9 mouse cellular contexts compared by ENCODE assay signal in the genomic region with DNA sequence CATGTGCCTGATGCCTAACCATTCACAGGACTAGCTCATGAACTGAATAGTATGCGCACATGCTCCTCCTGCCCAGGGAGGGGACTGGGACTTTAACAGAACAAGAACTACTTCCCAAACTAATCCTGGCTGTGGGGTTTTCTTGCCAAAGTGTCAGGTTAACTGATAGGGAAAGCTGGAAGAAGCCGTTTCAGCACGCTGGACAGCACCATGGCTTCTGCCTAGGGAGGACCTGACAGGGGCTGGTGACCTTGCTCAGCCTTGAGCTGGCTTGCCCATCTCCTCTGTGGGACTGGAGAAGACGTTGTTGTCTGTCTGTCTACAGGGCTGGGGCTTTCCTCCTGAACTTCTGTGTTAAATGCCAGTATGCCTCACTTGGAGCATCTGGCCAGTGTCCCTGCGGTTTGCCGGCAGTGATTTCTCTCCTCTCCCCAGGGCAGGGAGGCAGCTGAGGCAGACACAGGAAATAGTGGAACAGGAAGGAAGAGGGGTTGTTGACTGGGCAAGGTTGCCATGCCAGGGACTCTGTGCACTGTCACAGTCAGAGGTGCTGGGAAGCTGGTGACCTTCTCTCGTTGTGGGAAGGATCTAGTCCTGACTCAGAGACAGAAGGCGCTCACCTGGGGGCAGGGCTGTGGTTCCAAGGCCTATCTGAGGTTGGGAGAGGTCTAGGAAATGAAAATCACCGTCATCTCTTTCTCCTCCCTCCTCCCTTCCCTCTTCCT.
DNase-seq lines count a peak whose midpoint lies in the region; ATAC-seq and TF ChIP-seq lines count a peak whose summit lies in the region.
"Had no signal": no experiment of that assay in that cellular context is flagged by ENCODE, and none has a peak within 500 bp of the region (broad histone marks: within the 10 kb centered on the region; RNA-seq: fewer than 3 reads in every experiment).

No protein-coding gene starts in this region.

- H3K27ac ChIP-seq in forebrain, embryonic 10.5 days: no peak overlapping the region
- no peak overlapping the region for H3K27ac ChIP-seq in forebrain, embryonic 16.5 days (ENCODE audit: low read length)
- H3K27ac ChIP-seq: heart, embryonic 15.5 days had no signal

- H3K36me3 ChIP-seq in forebrain, embryonic 10.5 days (replicated peaks): no peaks in the 10 kb centered on the region
- H3K36me3 ChIP-seq in forebrain, embryonic 16.5 days (ENCODE audit: control insufficient read depth, insufficient read depth): no peaks in the 10 kb centered on the region
- H3K36me3 ChIP-seq: heart, embryonic 15.5 days had no signal

- H3K4me2 ChIP-seq in forebrain, embryonic 16.5 days (ENCODE audit: low read length): no peak overlapping the region
- H3K4me2 ChIP-seq: heart, embryonic 15.5 days had no signal

- intact Hi-C loops in gastrocnemius, postnatal 14 days (cut with DNase I; ENCODE audit: low total_unique reads): no loop called here

- H3K4me3 ChIP-seq in forebrain, embryonic 10.5 days: no peak overlapping the region
- H3K4me3 ChIP-seq in forebrain, embryonic 16.5 days (replicated peaks; ENCODE audit: low read length): no peak overlapping the region
- H3K4me3 ChIP-seq in lung, adult 2 months (replicated peaks; ENCODE audit: extremely low read depth, low read depth, low read length): no peak overlapping the region
- H3K4me3 ChIP-seq: heart, embryonic 15.5 days had no signal

- no peak for ATAC-seq in forebrain, embryonic 16.5 days

- no peak for TF ChIP-seq POLR2A in brain, embryonic 14.5 days (IDR thresholded peaks at IDR 0.05; ENCODE audit: borderline replicate concordance, extremely low read depth, insufficient read depth, insufficient read length, poor library complexity, severe bottlenecking)
- no peak for TF ChIP-seq POLR2A in lung, adult 2 months (IDR thresholded peaks at IDR 0.05; ENCODE audit: borderline replicate concordance, extremely low read depth, low read depth, low read length)

- no peaks in the 10 kb centered on the region for H3K9me3 ChIP-seq in forebrain, embryonic 10.5 days
- H3K9me3 ChIP-seq in forebrain, embryonic 16.5 days (ENCODE audit: control insufficient read depth, low read length): no peaks in the 10 kb centered on the region
- H3K9me3 ChIP-seq: heart, embryonic 15.5 days had no signal

- no peaks in the 10 kb centered on the region for H3K4me1 ChIP-seq in forebrain, embryonic 10.5 days
- H3K4me1 ChIP-seq in forebrain, embryonic 16.5 days (replicated peaks; ENCODE audit: control insufficient read depth, insufficient read depth, low read length): no peaks in the 10 kb centered on the region
- no peaks in the 10 kb centered on the region for H3K4me1 ChIP-seq in lung, adult 2 months (ENCODE audit: control insufficient read depth, insufficient read depth, low read length)
- H3K4me1 ChIP-seq: heart, embryonic 15.5 days had no signal

- 61% methylated on average over 9 of the region's 9 CpGs for WGBS in forebrain, embryonic 10.5 days
- 46% methylated on average over 8 of the region's 9 CpGs for WGBS in forebrain, embryonic 16.5 days
- 35% methylated on average over 9 of the region's 9 CpGs for whole genome bisulfite sequencing in lung, adult 2 months

- peak; percentile 69 for DNase-seq in forebrain, embryonic 10.5 days (ENCODE audit: extremely low spot score, low spot score)
- peak; percentile 47 for DNase-seq in 416B (ENCODE audit: low read depth)
- peak; percentile 35 for DNase-seq in brain, embryonic 14.5 days (ENCODE audit: low read depth)
- DNase-seq in gastrocnemius, postnatal 14 days: peak; percentile 52
- DNase-seq in lung, adult 2 months: peak; percentile 19
- peak; percentile 3 to 49 for DNase-seq in thymus, postnatal 10 days (ENCODE audit: low spot score in 2 of 2)
- DNase-seq in frontal cortex, postnatal 36 days (ENCODE audit: low spot score in 2 of 2): no peak

- no peak for TF ChIP-seq CTCF in brain, embryonic 14.5 days (IDR thresholded peaks at IDR 0.05; ENCODE audit: borderline replicate concordance, extremely low read depth, insufficient read depth, insufficient read length)
- TF ChIP-seq CTCF in lung, adult 2 months (IDR thresholded peaks at IDR 0.05; ENCODE audit: insufficient read depth, low read length): no peak

- H3K9ac ChIP-seq in forebrain, embryonic 16.5 days (replicated peaks; ENCODE audit: low read depth, low read length): no peak overlapping the region
- H3K9ac ChIP-seq: heart, embryonic 15.5 days had no signal

- H3K27me3 ChIP-seq in forebrain, embryonic 10.5 days (ENCODE audit: poor library complexity, severe bottlenecking): no peaks in the 10 kb centered on the region
- no peaks in the 10 kb centered on the region for H3K27me3 ChIP-seq in forebrain, embryonic 16.5 days (replicated peaks; ENCODE audit: control insufficient read depth, insufficient read depth, low read length)
- H3K27me3 ChIP-seq: heart, embryonic 15.5 days had no signal

Comparison
In these comparisons a context has a peak if more than half of its experiments do, and no peak if none do; other contexts are left out.
1. DNase-seq: peak in forebrain, embryonic 10.5 days (single experiment), 416B (single experiment), brain, embryonic 14.5 days (single experiment), gastrocnemius, postnatal 14 days (single experiment), lung, adult 2 months (single experiment) and thymus, postnatal 10 days (2 of 2); none in frontal cortex, postnatal 36 days (0 of 2).